Mouse (Mus musculus) liver, adult 2 months (tissue): ENCODE data around the gene Clba1. TPM values are rescaled to one million over a fixed set of nuclear protein-coding genes. Genes with fewer than 3 reads are reported as not detected.

ENCODE experiments used
- DNase-seq: peaks from one replicate; pipeline ENCODE4 v3.0.0-alpha.2; 2011; ENCODE audit warnings: low read depth, low spot score; ENCODE audit errors: extremely low read depth
- H3K27ac ChIP-seq: fragments of 200-500 bp; replicated peaks from 2 replicates; pipeline ENCODE4 v1.5.1; 2012; ENCODE audit warnings: low read depth, mild to moderate bottlenecking, control low read depth, inconsistent platforms, low read length; ENCODE audit not compliant: insufficient read depth
- H3K27me3 ChIP-seq: fragments of 200-500 bp; 2 replicates; pipeline ENCODE4 v1.6.1; 2012; ENCODE audit warnings: mild to moderate bottlenecking, moderate library complexity, low read length, inconsistent platforms; ENCODE audit not compliant: control insufficient read depth, insufficient read depth
- H3K36me3 ChIP-seq: fragments of 200-500 bp; 2 replicates; pipeline ENCODE4 v1.6.1; 2012; ENCODE audit warnings: low read length, inconsistent platforms; ENCODE audit not compliant: control insufficient read depth, insufficient read depth
- H3K4me1 ChIP-seq: fragments of 200-500 bp; 2 replicates; pipeline ENCODE4 v1.6.1; 2011; ENCODE audit warnings: low read length; ENCODE audit not compliant: control insufficient read depth, insufficient read depth
- H3K4me3 ChIP-seq: fragments of 200-500 bp; 2 replicates; pipeline ENCODE4 v1.5.1; 2011; ENCODE audit warnings: low read depth, mild to moderate bottlenecking, control low read depth, low read length, moderate library complexity; ENCODE audit not compliant: insufficient read depth
- H3K79me2 ChIP-seq: fragments of 200-500 bp; 2 replicates; pipeline ENCODE4 v1.6.1; 2012; ENCODE audit warnings: inconsistent platforms, mild to moderate bottlenecking, low read length, moderate library complexity; ENCODE audit not compliant: control insufficient read depth, insufficient read depth
- H3K9ac ChIP-seq: fragments of 200-500 bp; 2 replicates; pipeline ENCODE4 v1.6.1; 2012; ENCODE audit warnings: low read depth, mild to moderate bottlenecking, control low read depth, inconsistent platforms, low read length
- CTCF ChIP-seq: fragments of 200-500 bp; IDR thresholded peaks from 2 replicates; pipeline ENCODE4 v1.5.1; 2011; ENCODE audit warnings: low read depth, low read length, control low read depth
- POLR2A ChIP-seq: fragments of 200-500 bp; IDR thresholded peaks from 2 replicates; pipeline ENCODE4 v1.6.1; 2011; ENCODE audit warnings: low read length, control low read depth; ENCODE audit not compliant: insufficient read depth; ENCODE audit errors: extremely low read depth
- WGBS: fragments of 180-500 bp; shearing (Covaris S2); methylation state at CpG from one replicate; pipeline ENCODE4 v1.1.7; 2018; 5-methylcytosine and 5-hydroxymethylcytosine counted together
- polyA plus RNA-seq: library from polyadenylated mRNA; depleted of rRNA; stranded (reverse); fragments of >200 nt; gene quantifications from 2 replicates; pipeline ENCODE4 v1.2.3, GENCODE M21; 2012
- total RNA-seq: library from RNA; depleted of rRNA; stranded (reverse); fragments of >200 nt; gene quantifications from 2 replicates; pipeline ENCODE4 v1.2.3, GENCODE M21; 2014

Clba1 gene
- total and polyA plus RNA-seq, 2 experiments = 0.09 to 0.42 TPM

DNA sequence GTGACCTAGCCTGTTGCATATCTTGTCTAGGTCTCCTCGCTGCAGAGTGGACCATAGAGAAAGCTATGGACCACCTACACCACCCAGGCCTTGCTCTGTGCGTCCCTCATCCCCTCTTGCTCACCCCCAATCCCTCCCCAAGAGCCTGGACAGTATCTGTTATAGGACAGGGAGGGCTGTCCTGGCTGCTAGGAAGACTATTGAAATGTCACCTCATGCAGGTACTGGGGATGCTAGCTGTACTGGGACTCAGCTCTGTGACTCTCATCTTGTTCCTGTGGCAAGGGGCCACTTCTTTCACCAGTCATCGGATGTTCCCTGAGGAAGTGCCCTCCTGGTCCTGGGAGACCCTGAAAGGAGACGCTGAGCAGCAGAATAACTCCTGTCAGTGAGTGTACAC lies 45.6 kb upstream of the Clba1 start:
- no peaks in the 10 kb centered on the region for H3K4me1 ChIP-seq
- no peak overlapping the region for H3K4me3 ChIP-seq
- no peak for TF ChIP-seq CTCF
- TF ChIP-seq POLR2A = no peak
- DNase-seq = no peak
- H3K27ac ChIP-seq = no peak overlapping the region
- 82% methylated on average over 4 of the region's 4 CpGs for WGBS
- H3K27me3 ChIP-seq = no peaks in the 10 kb centered on the region
- H3K36me3 ChIP-seq = no peaks in the 10 kb centered on the region
- no peaks in the 10 kb centered on the region for H3K79me2 ChIP-seq
- no peak overlapping the region for H3K9ac ChIP-seq

GRCm38 (mm10) chr12:112764141-112764540 lies 44.6 kb upstream of the Clba1 start:
- Histone ChIP-seq H3K27me3 (no peaks in the 10 kb centered on the region), H3K4me1 (no peaks in the 10 kb centered on the region), H3K27ac (no peak overlapping the region), H3K4me3 (no peak overlapping the region), H3K36me3 (no peaks in the 10 kb centered on the region), H3K9ac (no peak overlapping the region), H3K79me2 (no peaks in the 10 kb centered on the region)
- TF ChIP-seq CTCF (no peak), POLR2A (no peak)
- no peak for DNase-seq
- 59% methylated on average over 5 of the region's 5 CpGs for WGBS

GRCm38 (mm10) chr12:112764991-112765390 lies 43.7 kb upstream of the Clba1 start:
- H3K4me1 ChIP-seq = no peaks in the 10 kb centered on the region
- H3K36me3 ChIP-seq = no peaks in the 10 kb centered on the region
- no peak overlapping the region for H3K4me3 ChIP-seq
- DNase-seq = no peak
- H3K27me3 ChIP-seq = no peaks in the 10 kb centered on the region
- 93% methylated on average over 7 of the region's 7 CpGs for WGBS
- H3K9ac ChIP-seq = no peak overlapping the region
- no peaks in the 10 kb centered on the region for H3K79me2 ChIP-seq
- H3K27ac ChIP-seq = no peak overlapping the region
- no peak for TF ChIP-seq CTCF
- TF ChIP-seq POLR2A = no peak

DNA sequence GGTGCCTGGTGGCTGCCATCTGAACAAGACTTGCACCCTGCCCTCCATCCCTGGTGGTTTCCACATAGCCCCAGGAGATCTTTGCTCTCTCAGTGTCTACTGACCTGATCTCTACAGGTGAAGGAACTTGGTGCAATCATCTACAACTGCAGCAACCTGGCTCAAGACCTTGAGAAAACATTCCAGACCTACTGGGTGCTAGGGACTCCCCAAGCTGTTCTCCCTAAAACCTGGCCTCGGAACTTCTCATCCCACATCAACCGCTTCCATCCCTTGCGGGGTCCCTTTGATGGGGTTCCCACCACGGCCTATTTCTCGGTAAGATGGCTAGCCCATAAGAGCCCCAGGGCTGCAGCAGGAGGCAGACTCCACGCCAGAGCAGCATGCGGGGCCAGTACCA lies 42.2 kb upstream of the Clba1 start:
- Histone ChIP-seq H3K4me3 (no peak overlapping the region), H3K27ac (no peak overlapping the region), H3K4me1 (no peaks in the 10 kb centered on the region), H3K27me3 (no peaks in the 10 kb centered on the region), H3K9ac (no peak overlapping the region), H3K36me3 (no peaks in the 10 kb centered on the region), H3K79me2 (no peaks in the 10 kb centered on the region)
- WGBS = 93% methylated on average over 7 of the region's 7 CpGs
- DNase-seq = no peak
- TF ChIP-seq CTCF (no peak), POLR2A (no peak)

- WGBS = 92% methylated on average over 16 of the region's 16 CpGs
- H3K27ac ChIP-seq = no peak overlapping the region
- no peaks in the 10 kb centered on the region for H3K79me2 ChIP-seq
- no peaks in the 10 kb centered on the region for H3K4me1 ChIP-seq
- no peak overlapping the region for H3K9ac ChIP-seq
- H3K36me3 ChIP-seq = no peaks in the 10 kb centered on the region
- no peak overlapping the region for H3K4me3 ChIP-seq
- no peaks in the 10 kb centered on the region for H3K27me3 ChIP-seq
- DNase-seq = no peak
- TF ChIP-seq POLR2A (no peak), CTCF (no peak)
Measured at GRCm38 (mm10) chr12:112767036-112767890, 41.5 kb upstream of the Clba1 start.

- H3K27me3 ChIP-seq = no peaks in the 10 kb centered on the region
- TF ChIP-seq POLR2A (no peak), CTCF (no peak)
- H3K79me2 ChIP-seq = no peaks in the 10 kb centered on the region
- H3K9ac ChIP-seq = no peak overlapping the region
- no peaks in the 10 kb centered on the region for H3K4me1 ChIP-seq
- no peaks in the 10 kb centered on the region for H3K36me3 ChIP-seq
- 88% methylated on average over 8 of the region's 8 CpGs for WGBS
- no peak for DNase-seq
- no peak overlapping the region for H3K4me3 ChIP-seq
- H3K27ac ChIP-seq = no peak overlapping the region
Measured at GRCm38 (mm10) chr12:112768166-112768565, 40.6 kb upstream of the Clba1 start.
